Mouse (Mus musculus): ENCODE data around the gene 1810043G02Rik. TPM values are rescaled to one million over a fixed set of nuclear protein-coding genes. Genes with fewer than 3 reads are reported as not detected.
"Not testable (repeated sequence)": the region's sequence is repeated elsewhere in the genome, so short reads cannot be mapped to it uniquely, and the experiment has no call there.

The 1810043G02Rik gene
- total and polyA plus RNA-seq, 2 experiments from 2014 or later: 61.7 to 66.2 TPM

DNA sequence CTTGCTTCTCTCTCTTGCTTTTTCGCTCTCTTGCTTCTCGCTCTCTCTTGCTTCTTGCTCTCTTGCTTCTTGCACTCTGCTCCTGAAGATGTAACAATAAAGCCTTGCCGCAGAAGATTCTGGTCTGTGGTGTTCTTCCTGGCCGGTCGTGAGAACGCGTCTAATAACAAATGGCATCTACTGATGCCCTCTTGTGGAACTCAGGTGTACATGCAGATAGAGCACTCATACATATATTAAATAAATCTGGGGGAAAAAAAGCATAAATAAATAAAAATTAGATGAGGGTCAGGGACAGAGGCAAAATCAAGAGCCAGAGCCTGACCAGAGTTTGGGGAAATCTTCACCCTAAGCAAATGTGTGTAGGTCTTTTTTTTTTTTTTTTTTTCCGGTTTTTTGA lies 47.1 kb downstream of the 1810043G02Rik start:
- H3K4me1 ChIP-seq (ENCODE audit: insufficient read depth, low read length); DNase-seq (ENCODE audit: low spot score); H3K27ac ChIP-seq (ENCODE audit: low read depth, low read length); H3K9me3 ChIP-seq (ENCODE audit: low read length); H3K27me3 ChIP-seq (ENCODE audit: insufficient read depth, low read length); H3K9ac ChIP-seq (replicated peaks; ENCODE audit: low read length, poor library complexity, severe bottlenecking); H3K4me2 ChIP-seq (ENCODE audit: low read depth, low read length, poor library complexity, severe bottlenecking); H3K36me3 ChIP-seq (ENCODE audit: insufficient read depth, low read length); H3K4me3 ChIP-seq (ENCODE audit: low read depth, low read length); ATAC-seq (ENCODE audit: low FRiP score): not testable (repeated sequence)
- WGBS: 66% methylated on average over 6 of the region's 8 CpGs
- peak; percentile 59 for TF ChIP-seq CTCF (IDR thresholded peaks at IDR 0.05)

- Histone ChIP-seq H3K4me3 (ENCODE audit: low read depth, low read length) (no peak overlapping the region), H3K9ac (replicated peaks; ENCODE audit: low read length, poor library complexity, severe bottlenecking) (no peak overlapping the region), H3K4me2 (ENCODE audit: low read depth, low read length, poor library complexity, severe bottlenecking) (no peak overlapping the region), H3K36me3 (ENCODE audit: insufficient read depth, low read length) (no peaks in the 10 kb centered on the region), H3K9me3 (ENCODE audit: low read length) (no peaks in the 10 kb centered on the region), H3K27ac (ENCODE audit: low read depth, low read length) (no peak overlapping the region), H3K27me3 (ENCODE audit: insufficient read depth, low read length) (no peaks in the 10 kb centered on the region), H3K4me1 (ENCODE audit: insufficient read depth, low read length) (no peaks in the 10 kb centered on the region)
- TF ChIP-seq CTCF (IDR thresholded peaks at IDR 0.05): peak; percentile 97
- WGBS: 4% methylated on average over 5 of the region's 5 CpGs
- ATAC-seq (ENCODE audit: low FRiP score) (peak; percentile 56; the same call in 1 of the 2 replicates), DNase-seq (ENCODE audit: low spot score) (peak; percentile 90)
These were observed 49.8 kb downstream of the 1810043G02Rik start for GRCm38 (mm10) chr10:78028129-78028528.

DNA sequence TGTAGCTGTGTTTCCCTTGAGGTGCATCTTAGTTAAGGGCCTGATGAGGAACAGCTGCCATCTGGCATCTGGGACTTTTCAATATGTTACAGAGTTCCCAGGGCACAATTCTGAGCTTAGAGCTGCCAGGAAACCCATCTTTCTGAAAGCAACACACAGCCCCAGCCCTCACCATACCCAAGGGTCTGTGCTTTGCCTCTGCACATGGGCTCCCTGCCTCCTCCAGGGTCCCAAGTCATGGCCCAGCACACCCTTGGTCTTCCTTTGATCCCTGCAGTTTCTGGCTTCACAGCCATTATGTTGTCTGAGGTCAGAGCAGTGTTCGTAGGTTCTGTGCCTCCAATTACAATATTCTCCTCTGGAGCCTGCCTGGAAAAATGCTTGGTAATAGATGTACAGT lies 50.8 kb downstream of the 1810043G02Rik start:
- DNase-seq (ENCODE audit: low spot score) (no peak), ATAC-seq (ENCODE audit: low FRiP score) (no peak)
- no peak overlapping the region for H3K4me3 ChIP-seq (ENCODE audit: low read depth, low read length)
- H3K27ac ChIP-seq (ENCODE audit: low read depth, low read length): no peak overlapping the region
- H3K36me3 ChIP-seq (ENCODE audit: insufficient read depth, low read length): no peaks in the 10 kb centered on the region
- H3K9me3 ChIP-seq (ENCODE audit: low read length): no peaks in the 10 kb centered on the region
- H3K4me2 ChIP-seq (ENCODE audit: low read depth, low read length, poor library complexity, severe bottlenecking): no peak overlapping the region
- no peak overlapping the region for H3K9ac ChIP-seq (replicated peaks; ENCODE audit: low read length, poor library complexity, severe bottlenecking)
- H3K27me3 ChIP-seq (ENCODE audit: insufficient read depth, low read length): no peaks in the 10 kb centered on the region
- no peak for TF ChIP-seq CTCF (IDR thresholded peaks at IDR 0.05)
- WGBS: 85% methylated on average over 1 of the region's 1 CpGs
- H3K4me1 ChIP-seq (ENCODE audit: insufficient read depth, low read length): no peaks in the 10 kb centered on the region

DNA sequence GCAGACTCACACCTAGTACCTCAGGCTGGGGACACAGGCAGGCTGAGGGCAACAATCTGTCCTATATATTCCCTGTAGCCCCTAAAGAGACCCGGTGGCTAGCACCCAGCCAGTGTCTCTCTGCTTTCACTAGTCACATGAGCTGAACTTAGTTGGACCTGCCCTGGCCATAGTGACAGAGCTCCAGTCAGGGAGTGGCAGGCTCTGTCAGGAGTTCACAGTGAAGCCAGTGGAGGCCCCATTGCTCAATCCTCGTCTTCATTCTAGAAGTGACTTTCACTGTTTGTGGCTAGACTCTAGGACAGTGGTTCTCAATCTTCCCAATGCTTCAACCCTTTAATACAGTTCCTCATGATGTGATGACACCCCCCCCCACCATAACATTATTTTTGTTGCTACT lies 53.7 kb downstream of the 1810043G02Rik start:
- TF ChIP-seq CTCF (IDR thresholded peaks at IDR 0.05): no peak
- H3K4me3 ChIP-seq (ENCODE audit: low read depth, low read length): no peak overlapping the region
- no peak overlapping the region for H3K9ac ChIP-seq (replicated peaks; ENCODE audit: low read length, poor library complexity, severe bottlenecking)
- H3K4me1 ChIP-seq (ENCODE audit: insufficient read depth, low read length): no peaks in the 10 kb centered on the region
- ATAC-seq (ENCODE audit: low FRiP score): no peak
- no peak for DNase-seq (ENCODE audit: low spot score)
- WGBS: 80% methylated on average over 2 of the region's 2 CpGs
- no peaks in the 10 kb centered on the region for H3K9me3 ChIP-seq (ENCODE audit: low read length)
- no peak overlapping the region for H3K27ac ChIP-seq (ENCODE audit: low read depth, low read length)
- no peak overlapping the region for H3K4me2 ChIP-seq (ENCODE audit: low read depth, low read length, poor library complexity, severe bottlenecking)
- no peaks in the 10 kb centered on the region for H3K36me3 ChIP-seq (ENCODE audit: insufficient read depth, low read length)
- no peaks in the 10 kb centered on the region for H3K27me3 ChIP-seq (ENCODE audit: insufficient read depth, low read length)

Other genes starting within 250 kb of the 1810043G02Rik start
- gene Gm18596, start 235.9 kb upstream of the 1810043G02Rik start, total RNA-seq (2014; rRNA removed): not detected in 2 replicates
- not detected in 2 replicates for gene Gm18596, start 235.9 kb upstream of the 1810043G02Rik start, polyA plus RNA-seq (2015; fragmentation: Nextera tagmentation; extraction: Ambion mirVana)
- gene Gm9736, start 227.2 kb upstream of the 1810043G02Rik start, total RNA-seq (2014; rRNA removed): not detected in 2 replicates
- not detected in 2 replicates for gene Gm9736, start 227.2 kb upstream of the 1810043G02Rik start, polyA plus RNA-seq (2015; fragmentation: Nextera tagmentation; extraction: Ambion mirVana)
- not detected in 2 replicates for gene Gm3233, start 218.8 kb upstream of the 1810043G02Rik start, total RNA-seq (2014; rRNA removed)
- not detected in 2 replicates for gene Gm3233, start 218.8 kb upstream of the 1810043G02Rik start, polyA plus RNA-seq (2015; fragmentation: Nextera tagmentation; extraction: Ambion mirVana)
- not detected in 2 replicates for gene Gm3238, start 207.2 kb upstream of the 1810043G02Rik start, total RNA-seq (2014; rRNA removed)
- not detected in 2 replicates for gene Gm3238, start 207.2 kb upstream of the 1810043G02Rik start, polyA plus RNA-seq (2015; fragmentation: Nextera tagmentation; extraction: Ambion mirVana)
- gene Gm7138, start 201.6 kb upstream of the 1810043G02Rik start, total RNA-seq (2014; rRNA removed): not detected in 2 replicates
- not detected in 2 replicates for gene Gm7138, start 201.6 kb upstream of the 1810043G02Rik start, polyA plus RNA-seq (2015; fragmentation: Nextera tagmentation; extraction: Ambion mirVana)
- not detected in 2 replicates for gene Gm3250, start 196.0 kb upstream of the 1810043G02Rik start, total RNA-seq (2014; rRNA removed)
- not detected in 2 replicates for gene Gm3250, start 196.0 kb upstream of the 1810043G02Rik start, polyA plus RNA-seq (2015; fragmentation: Nextera tagmentation; extraction: Ambion mirVana)
- gene Gm7137, start 190.3 kb upstream of the 1810043G02Rik start, total RNA-seq (2014; rRNA removed): not detected in 2 replicates
- gene Gm7137, start 190.3 kb upstream of the 1810043G02Rik start, polyA plus RNA-seq (2015; fragmentation: Nextera tagmentation; extraction: Ambion mirVana): not detected in 2 replicates
- gene Gm9639, start 183.4 kb upstream of the 1810043G02Rik start, total RNA-seq (2014; rRNA removed): not detected in 2 replicates
- not detected in 2 replicates for gene Gm9639, start 183.4 kb upstream of the 1810043G02Rik start, polyA plus RNA-seq (2015; fragmentation: Nextera tagmentation; extraction: Ambion mirVana)
- gene Gm19668, start 179.4 kb upstream of the 1810043G02Rik start, total RNA-seq (2014; rRNA removed): not detected in 2 replicates
- gene Gm19668, start 179.4 kb upstream of the 1810043G02Rik start, polyA plus RNA-seq (2015; fragmentation: Nextera tagmentation; extraction: Ambion mirVana): not detected in 2 replicates
- gene Gm9507, start 166.7 kb upstream of the 1810043G02Rik start, total RNA-seq (2014; rRNA removed): not detected in 2 replicates
- not detected in 2 replicates for gene Gm9507, start 166.7 kb upstream of the 1810043G02Rik start, polyA plus RNA-seq (2015; fragmentation: Nextera tagmentation; extraction: Ambion mirVana)
- gene Gm2696, start 163.8 kb upstream of the 1810043G02Rik start, total RNA-seq (2014; rRNA removed): not detected in 2 replicates
- not detected in 2 replicates for gene Gm2696, start 163.8 kb upstream of the 1810043G02Rik start, polyA plus RNA-seq (2015; fragmentation: Nextera tagmentation; extraction: Ambion mirVana)
- gene Krtap10-4, start 151.4 kb upstream of the 1810043G02Rik start, total RNA-seq (2014; rRNA removed): 0.27 TPM in 1 of 2 replicates, not detected in the other
- gene Krtap10-4, start 151.4 kb upstream of the 1810043G02Rik start, polyA plus RNA-seq (2015; fragmentation: Nextera tagmentation; extraction: Ambion mirVana): not detected in 2 replicates
- not detected in 2 replicates for gene Krtap10-10, start 142.6 kb upstream of the 1810043G02Rik start, total RNA-seq (2014; rRNA removed)
- not detected in 2 replicates for gene Krtap10-10, start 142.6 kb upstream of the 1810043G02Rik start, polyA plus RNA-seq (2015; fragmentation: Nextera tagmentation; extraction: Ambion mirVana)
- gene Gm36176, start 131.7 kb upstream of the 1810043G02Rik start, total RNA-seq (2014; rRNA removed): not detected in 2 replicates
- gene Gm36176, start 131.7 kb upstream of the 1810043G02Rik start, polyA plus RNA-seq (2015; fragmentation: Nextera tagmentation; extraction: Ambion mirVana): not detected in 2 replicates
- gene Gm10318, start 125.7 kb upstream of the 1810043G02Rik start, total RNA-seq (2014; rRNA removed): not detected in 2 replicates
- not detected in 2 replicates for gene Gm10318, start 125.7 kb upstream of the 1810043G02Rik start, polyA plus RNA-seq (2015; fragmentation: Nextera tagmentation; extraction: Ambion mirVana)
- not detected in 2 replicates for gene Gm3285, start 116.5 kb upstream of the 1810043G02Rik start, total RNA-seq (2014; rRNA removed)
- gene Gm3285, start 116.5 kb upstream of the 1810043G02Rik start, polyA plus RNA-seq (2015; fragmentation: Nextera tagmentation; extraction: Ambion mirVana): not detected in 2 replicates
- gene Lrrc3, start 76.0 kb upstream of the 1810043G02Rik start, total RNA-seq (2014; rRNA removed): 36.1 and 39.6 TPM in 2 replicates
- 29.7 and 29.9 TPM in 2 replicates for gene Lrrc3, start 76.0 kb upstream of the 1810043G02Rik start, polyA plus RNA-seq (2015; fragmentation: Nextera tagmentation; extraction: Ambion mirVana)
- gene Trpm2, start 8.0 kb upstream of the 1810043G02Rik start, total RNA-seq (2014; rRNA removed): 7.3 and 12.5 TPM in 2 replicates
- gene Trpm2, start 8.0 kb upstream of the 1810043G02Rik start, polyA plus RNA-seq (2015; fragmentation: Nextera tagmentation; extraction: Ambion mirVana): 5.6 and 8.0 TPM in 2 replicates
- 165 and 166 TPM in 2 replicates for gene Pfkl, start 31.6 kb downstream of the 1810043G02Rik start, total RNA-seq (2014; rRNA removed)
- 98.5 and 104 TPM in 2 replicates for gene Pfkl, start 31.6 kb downstream of the 1810043G02Rik start, polyA plus RNA-seq (2015; fragmentation: Nextera tagmentation; extraction: Ambion mirVana)
- gene Dnmt3l, start 63.4 kb downstream of the 1810043G02Rik start, total RNA-seq (2014; rRNA removed): not detected in 2 replicates
- not detected in 2 replicates for gene Dnmt3l, start 63.4 kb downstream of the 1810043G02Rik start, polyA plus RNA-seq (2015; fragmentation: Nextera tagmentation; extraction: Ambion mirVana)
- gene Aire, start 65.1 kb downstream of the 1810043G02Rik start, total RNA-seq (2014; rRNA removed): 0.16 and 0.33 TPM in 2 replicates
- gene Aire, start 65.1 kb downstream of the 1810043G02Rik start, polyA plus RNA-seq (2015; fragmentation: Nextera tagmentation; extraction: Ambion mirVana): 0.20 and 0.31 TPM in 2 replicates
- gene Icosl, start 90.8 kb downstream of the 1810043G02Rik start, total RNA-seq (2014; rRNA removed): 1.7 and 1.8 TPM in 2 replicates
- 0.76 and 0.85 TPM in 2 replicates for gene Icosl, start 90.8 kb downstream of the 1810043G02Rik start, polyA plus RNA-seq (2015; fragmentation: Nextera tagmentation; extraction: Ambion mirVana)
- 80.0 and 119 TPM in 2 replicates for gene D10Jhu81e, start 191.3 kb downstream of the 1810043G02Rik start, total RNA-seq (2014; rRNA removed)
- 24.1 and 26.7 TPM in 2 replicates for gene D10Jhu81e, start 191.3 kb downstream of the 1810043G02Rik start, polyA plus RNA-seq (2015; fragmentation: Nextera tagmentation; extraction: Ambion mirVana)
- gene Pwp2, start 206.6 kb downstream of the 1810043G02Rik start, total RNA-seq (2014; rRNA removed): 21.9 and 24.5 TPM in 2 replicates
- 13.4 and 14.2 TPM in 2 replicates for gene Pwp2, start 206.6 kb downstream of the 1810043G02Rik start, polyA plus RNA-seq (2015; fragmentation: Nextera tagmentation; extraction: Ambion mirVana)